Comparison of ENCODE assay signal across 8 mouse cellular contexts in the genomic region with DNA sequence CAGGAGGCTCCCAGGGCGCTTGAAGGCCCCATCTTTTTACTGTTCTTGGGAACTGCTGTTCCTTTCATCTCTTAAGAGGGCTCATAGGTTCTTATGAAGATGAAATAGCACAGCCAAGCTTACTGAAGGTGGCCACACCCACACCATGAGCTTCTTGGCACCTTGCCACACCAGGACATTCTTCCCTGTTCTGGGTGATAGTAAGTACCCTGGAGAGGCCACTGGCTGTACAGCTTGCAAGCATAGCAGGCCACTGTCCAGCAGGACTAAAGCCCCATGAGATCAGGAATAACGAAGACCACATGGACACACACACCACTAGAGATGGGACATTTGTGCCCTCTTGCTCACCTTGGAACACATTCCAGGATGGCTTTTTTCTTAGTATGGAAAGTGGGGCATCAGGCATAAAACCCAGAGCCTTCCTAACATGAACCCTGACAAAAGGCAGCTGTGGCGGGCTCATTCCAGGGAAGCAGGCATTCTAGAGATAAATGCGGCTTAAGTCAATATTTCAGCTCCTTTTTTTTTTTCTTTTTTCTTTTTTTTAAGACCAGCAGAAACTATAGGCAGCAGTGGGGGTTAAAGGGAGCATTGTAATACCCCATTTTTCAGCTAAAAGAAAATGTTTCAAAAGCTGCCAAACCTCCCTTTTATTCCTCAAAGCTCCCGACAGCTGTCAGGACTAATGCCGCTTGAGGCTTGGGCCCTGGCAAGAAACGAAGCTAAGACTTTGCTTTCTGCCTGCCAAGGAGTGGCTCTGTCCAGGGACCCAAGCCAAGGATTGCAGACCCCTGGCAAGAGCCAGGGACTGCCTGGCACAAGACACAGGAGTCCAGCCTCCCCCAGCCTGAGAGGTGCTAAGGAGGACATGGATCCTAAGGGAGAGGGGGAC.
A peak's percentile ranks its signal among the peaks of the same experiment; 100 is the strongest.
DNase-seq lines count a peak whose midpoint lies in the region; ATAC-seq lines count a peak whose summit lies in the region.

No protein-coding gene starts in this region.

- no peak overlapping the region for H3K9ac ChIP-seq in neural tube, embryonic 14.5 days (replicated peaks; ENCODE audit: low read depth, low read length)
- 0 out of 2 replicates have a peak overlapping the region, but pooled peaks have one; percentile 36 for H3K9ac ChIP-seq in stomach, embryonic 16.5 days (ENCODE audit: low read length)

- no peaks in the 10 kb centered on the region for H3K9me3 ChIP-seq in neural tube, embryonic 14.5 days (ENCODE audit: control insufficient read depth, low read length)
- no peaks in the 10 kb centered on the region for H3K9me3 ChIP-seq in stomach, embryonic 16.5 days (replicated peaks; ENCODE audit: control insufficient read depth, low read length)

- peaks cover 5% of the 10 kb centered on the region; the same call in 1 of the 2 replicates for H3K4me1 ChIP-seq in neural tube, embryonic 14.5 days (ENCODE audit: control insufficient read depth, insufficient read depth, low read length)
- peaks cover 21% of the 10 kb centered on the region for H3K4me1 ChIP-seq in stomach, embryonic 16.5 days (ENCODE audit: control insufficient read depth, insufficient read depth, low read length)

- no peaks in the 10 kb centered on the region for H3K27me3 ChIP-seq in neural tube, embryonic 14.5 days (ENCODE audit: control insufficient read depth, insufficient read depth, low read length)
- no peaks in the 10 kb centered on the region for H3K27me3 ChIP-seq in stomach, embryonic 16.5 days (ENCODE audit: control insufficient read depth, insufficient read depth, low read length)

- H3K4me2 ChIP-seq in neural tube, embryonic 14.5 days (ENCODE audit: low read depth, low read length): no peak overlapping the region
- H3K4me2 ChIP-seq in stomach, embryonic 16.5 days (ENCODE audit: low read depth, low read length): no peak overlapping the region

- no peak overlapping the region for H3K4me3 ChIP-seq in neural tube, embryonic 14.5 days (ENCODE audit: low read depth, low read length)
- no peak overlapping the region for H3K4me3 ChIP-seq in stomach, embryonic 16.5 days (replicated peaks; ENCODE audit: low read length)

- intact Hi-C loops in heart, postnatal 25 days (cut with DNase I): no loop called here
- intact Hi-C loops in left cerebral cortex, postnatal 10 days (cut with DNase I): no loop called here

- H3K27ac ChIP-seq in neural tube, embryonic 14.5 days (ENCODE audit: low read depth, low read length): no peak overlapping the region
- H3K27ac ChIP-seq in stomach, embryonic 16.5 days (ENCODE audit: low read length): peak overlapping the region; percentile 91

- H3K36me3 ChIP-seq in neural tube, embryonic 14.5 days (ENCODE audit: control insufficient read depth, insufficient read depth, low read length): no peaks in the 10 kb centered on the region
- H3K36me3 ChIP-seq in stomach, embryonic 16.5 days (ENCODE audit: control insufficient read depth, insufficient read depth, low read length): no peaks in the 10 kb centered on the region; the same call in 1 of the 2 replicates

- WGBS in neural tube, embryonic 14.5 days: 58% methylated on average over 7 of the region's 7 CpGs
- 35% methylated on average over 7 of the region's 7 CpGs for WGBS in stomach, embryonic 16.5 days

- DNase-seq in cerebellum, postnatal 10 days: peak; percentile 86 to 92
- DNase-seq in cerebellum, adult 9-10 months: no peak
- DNase-seq in neural tube, embryonic 10.5 days (ENCODE audit: extremely low spot score, low spot score): no peak
- DNase-seq in heart, postnatal 25 days (ENCODE audit: low spot score): peak; percentile 31
- peak; percentile 49 to 58 for DNase-seq in left cerebral cortex, postnatal 10 days (ENCODE audit: extremely low spot score in 1 of 2, low spot score in 2 of 2)
- DNase-seq in cerebellum, adult 11-12 months: no peak

- ATAC-seq in neural tube, embryonic 14.5 days (ENCODE audit: low read depth): peak; percentile 47; the same call in 1 of the 2 replicates
- peak; percentile 54 for ATAC-seq in stomach, embryonic 16.5 days (ENCODE audit: insufficient read depth, low FRiP score)

Comparison
In these comparisons a context has a peak if more than half of its experiments do, and no peak if none do; other contexts are left out.
1. DNase-seq: peak in cerebellum, postnatal 10 days (2 of 2), heart, postnatal 25 days (single experiment) and left cerebral cortex, postnatal 10 days (2 of 2); none in cerebellum, adult 9-10 months (single experiment), neural tube, embryonic 10.5 days (single experiment) and cerebellum, adult 11-12 months (single experiment).